Mouse (Mus musculus): ENCODE measurements at regions not wholly inside any gene's neighbourhood (a gene's known extent, or its start where the extent isn't known, plus 50 kb on each side); places are given as distances from the start of the nearest gene placed in this dataset.

DNA sequence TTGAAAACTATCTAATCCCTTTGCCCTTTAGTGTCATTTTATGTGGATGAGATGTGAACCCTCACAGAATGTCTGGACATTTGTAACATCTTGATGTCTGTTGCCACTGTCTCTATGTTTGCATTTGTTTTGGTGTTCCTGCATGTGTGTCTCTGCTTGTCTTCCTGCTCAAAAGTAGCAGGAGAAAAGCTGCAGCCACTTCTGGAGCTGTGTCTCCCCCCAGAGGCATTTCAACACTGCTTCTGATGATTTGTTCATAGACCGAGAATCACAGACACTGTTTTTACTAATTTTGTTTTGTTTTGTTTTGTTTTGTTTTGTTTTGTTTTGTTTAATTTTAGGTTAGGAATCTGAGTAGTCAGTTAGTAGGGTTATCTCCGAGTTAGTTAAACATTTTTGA is 883.8 kb downstream of the Gbe1 start:
- DNase-seq (ENCODE audit: low read depth, low spot score), result no peak

- no peak for DNase-seq (ENCODE audit: low read depth, low spot score)
These were observed 895.1 kb downstream of the Gbe1 start for GRCm38 (mm10) chr16:71208806-71209205.

GRCm38 (mm10) chr16:71224469-71224868 is 910.7 kb downstream of the Gbe1 start:
- no peak for DNase-seq (ENCODE audit: low read depth, low spot score)

DNA sequence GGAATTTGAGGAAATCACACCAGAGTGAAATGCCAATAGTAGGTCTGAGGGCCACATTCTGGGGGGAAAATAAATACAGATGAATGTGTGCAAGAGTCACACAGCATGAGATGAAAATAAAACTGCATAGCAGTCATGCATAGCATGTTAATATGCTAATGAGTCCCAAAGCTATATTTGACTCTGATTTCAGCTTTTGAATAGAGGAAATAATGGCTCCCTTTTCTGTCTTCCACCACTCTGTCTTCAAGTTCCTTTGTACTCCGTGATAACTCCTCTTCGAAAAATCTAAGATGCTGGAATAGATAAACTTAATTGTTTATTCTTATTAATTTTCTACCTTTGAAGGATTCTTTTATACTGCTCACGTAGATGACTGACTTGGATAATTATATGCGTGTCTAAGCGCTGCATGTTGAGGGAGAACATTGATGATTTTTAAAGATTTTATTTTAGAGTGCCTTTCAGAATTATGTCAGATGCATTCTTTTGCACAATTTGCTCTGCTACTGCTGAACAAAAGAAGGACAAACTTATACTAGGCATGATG is 916.4 kb downstream of the Gbe1 start:
- no peak for DNase-seq (ENCODE audit: low read depth, low spot score)

GRCm38 (mm10) chr16:71243065-71243464 is 929.3 kb downstream of the Gbe1 start:
- DNase-seq (ENCODE audit: low read depth, low spot score), result no peak

GRCm38 (mm10) chr16:71243480-71243879 is 929.7 kb downstream of the Gbe1 start:
- DNase-seq (ENCODE audit: low read depth, low spot score), result no peak

DNA sequence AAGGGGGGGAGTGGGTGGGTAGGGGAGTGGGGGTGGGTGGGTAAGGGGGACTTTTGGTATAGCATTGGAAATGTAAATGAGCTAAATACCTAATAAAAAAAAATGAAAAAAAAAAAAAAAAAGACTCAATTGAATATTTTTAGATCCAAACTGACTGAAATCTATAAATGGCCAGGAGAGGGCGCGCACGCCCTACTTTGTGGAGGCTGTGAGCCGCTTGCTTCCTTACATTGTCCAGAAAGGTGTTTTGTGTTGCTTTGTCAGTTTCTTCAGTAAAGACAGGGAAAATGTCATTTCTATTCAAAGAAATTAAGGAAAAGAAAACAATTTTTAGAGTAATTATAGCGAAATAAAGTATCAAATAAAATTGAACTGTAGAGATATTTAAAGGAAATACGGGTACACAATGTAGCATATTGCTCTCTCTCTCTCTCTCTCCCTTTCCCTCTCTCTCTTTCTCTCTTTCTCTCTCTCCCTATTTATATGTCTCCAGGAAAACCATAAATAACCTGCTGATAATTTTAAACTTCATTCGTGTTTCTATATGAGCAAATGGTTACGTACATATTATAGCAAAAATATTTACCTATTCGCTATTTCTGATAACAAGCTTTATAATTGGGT is 933.9 kb downstream of the Gbe1 start:
- DNase-seq (ENCODE audit: low read depth, low spot score), result peak; percentile 75

DNA sequence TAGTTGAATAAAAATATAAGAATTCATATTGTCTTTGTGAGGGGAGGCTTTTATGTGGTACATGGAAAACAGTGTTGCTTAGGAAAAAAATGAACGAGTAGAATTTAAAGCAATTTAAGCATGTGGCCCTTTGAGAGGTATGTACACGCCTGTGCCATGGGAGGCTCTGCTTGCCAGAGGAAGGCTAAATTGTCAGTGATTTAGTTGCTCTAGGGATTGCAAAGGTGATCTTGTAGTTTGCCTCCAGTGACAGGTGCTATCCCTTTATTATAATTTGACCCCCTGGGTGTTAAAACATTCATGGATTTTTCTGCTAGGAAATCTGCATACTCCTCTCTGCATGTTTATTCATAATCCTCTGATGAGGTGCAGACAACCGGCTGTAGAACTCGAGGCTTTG is 942.0 kb downstream of the Gbe1 start:
- no peak for DNase-seq (ENCODE audit: low read depth, low spot score)

GRCm38 (mm10) chr16:71256175-71256574 is 942.4 kb downstream of the Gbe1 start:
- no peak for DNase-seq (ENCODE audit: low read depth, low spot score)

DNA sequence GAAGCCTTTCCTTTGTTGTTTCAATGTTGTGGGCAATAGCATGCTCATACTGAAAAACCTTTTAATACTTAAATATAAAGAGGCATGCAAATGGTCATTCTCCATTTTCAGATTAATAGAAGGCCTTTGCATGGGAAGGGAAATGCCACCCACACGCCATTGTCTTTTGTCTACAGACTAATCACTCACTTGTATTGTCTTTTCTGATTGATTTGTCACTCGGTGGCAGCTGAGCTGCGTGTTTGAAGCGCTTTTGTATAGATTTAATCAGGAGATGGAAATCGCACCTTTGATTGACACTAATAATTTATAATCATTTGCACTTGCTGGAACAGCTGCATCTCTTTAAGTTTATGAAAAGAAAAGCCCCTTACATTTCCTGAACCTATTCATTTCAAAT is 953.4 kb downstream of the Gbe1 start:
- peak; percentile 18 for DNase-seq (ENCODE audit: low read depth, low spot score)

Measured in mesoderm, embryonic 11.5 days (tissue).